Mouse (Mus musculus) granulocyte monocyte progenitor cell, adult 5-6 weeks (primary cell): ENCODE results near the gene Cd44. TPM values are rescaled to one million over a fixed set of nuclear protein-coding genes. Genes with fewer than 3 reads are reported as not detected.

Experiments
- ATAC-seq: replicated peaks from 2 replicates; pipeline ENCODE4 v1.8.0; 2016; ENCODE audit warnings: mild to moderate bottlenecking, moderate TSS enrichment, inconsistent platforms; ENCODE audit not compliant: poor library complexity, severe bottlenecking
- total RNA-seq, 2 experiments: library from RNA; stranded (forward) in 1 of 2; stranded (reverse) in 1 of 2; fragments of 200-712, 200-1000 nt in 1 of 2; fragments of >200 nt in 1 of 2; fragmentation: Nextera tagmentation in 1 of 2; gene quantifications; 2 replicates each; pipeline ENCODE4 v1.2.3; 2014 to 2017

Cd44 gene
- total RNA-seq, 2 experiments from 2014 or later: 130 to 145 TPM

DNA sequence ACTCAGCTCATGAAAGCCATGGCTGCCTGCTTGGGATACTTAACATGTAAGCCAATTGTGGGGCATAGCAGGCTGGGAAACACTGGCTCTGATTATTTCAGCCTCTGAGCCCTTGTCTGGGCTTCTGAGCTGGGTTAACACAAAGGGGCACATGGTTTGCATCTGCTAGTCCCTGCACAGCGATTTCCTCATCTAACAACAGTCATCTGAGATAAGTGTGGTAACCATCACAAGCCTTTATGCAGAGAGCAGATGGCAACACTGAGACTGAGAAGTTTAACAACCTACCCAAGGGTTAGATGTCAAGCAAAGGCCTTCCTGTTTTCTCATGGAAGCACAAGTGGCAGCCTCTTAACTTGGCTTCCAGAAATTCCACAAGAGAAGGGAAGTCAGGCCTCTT is 25.3 kb downstream of the Cd44 start:
- peak; percentile 69 for ATAC-seq

DNA sequence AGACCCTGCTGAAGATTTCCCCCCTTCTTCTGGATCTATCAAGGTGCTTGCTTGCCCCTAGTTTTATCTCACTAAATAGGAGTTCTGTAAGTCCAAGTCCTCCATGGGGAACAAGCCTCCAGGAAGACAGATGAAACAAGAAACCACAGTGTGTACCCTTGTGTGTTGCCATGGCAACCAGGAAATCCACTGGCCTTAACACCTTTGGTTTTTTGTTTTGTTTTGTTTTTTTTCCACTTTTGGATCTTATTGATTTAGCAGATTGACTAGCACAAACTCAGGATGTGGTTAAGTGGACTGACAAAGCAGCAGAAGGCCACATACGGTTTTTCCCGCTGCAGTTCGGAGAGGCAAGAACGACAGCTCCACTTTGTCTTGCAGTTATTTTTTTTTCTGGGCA is 27.6 kb downstream of the Cd44 start:
- ATAC-seq: peak; percentile 8; the same call in 1 of the 2 replicates

DNA sequence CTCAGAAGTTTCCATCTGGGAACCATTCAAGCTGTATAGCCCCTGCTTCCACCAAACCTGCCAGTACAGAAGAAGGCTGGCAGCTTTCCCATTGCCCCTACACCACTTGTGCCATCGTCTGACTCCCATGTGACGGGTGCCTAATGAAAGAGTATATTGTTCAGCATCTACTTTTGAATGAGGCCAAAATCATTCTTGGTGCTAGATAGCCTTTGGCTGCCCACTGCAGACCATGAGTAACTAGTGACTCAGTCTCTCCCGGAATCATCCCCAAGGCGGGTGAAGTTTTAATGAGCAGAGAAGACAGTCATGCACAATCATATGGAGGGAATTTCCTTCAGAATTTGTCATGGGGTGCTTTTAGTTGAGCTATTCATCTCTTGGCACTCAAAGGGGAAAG is 28.3 kb downstream of the Cd44 start:
- ATAC-seq: no peak

DNA sequence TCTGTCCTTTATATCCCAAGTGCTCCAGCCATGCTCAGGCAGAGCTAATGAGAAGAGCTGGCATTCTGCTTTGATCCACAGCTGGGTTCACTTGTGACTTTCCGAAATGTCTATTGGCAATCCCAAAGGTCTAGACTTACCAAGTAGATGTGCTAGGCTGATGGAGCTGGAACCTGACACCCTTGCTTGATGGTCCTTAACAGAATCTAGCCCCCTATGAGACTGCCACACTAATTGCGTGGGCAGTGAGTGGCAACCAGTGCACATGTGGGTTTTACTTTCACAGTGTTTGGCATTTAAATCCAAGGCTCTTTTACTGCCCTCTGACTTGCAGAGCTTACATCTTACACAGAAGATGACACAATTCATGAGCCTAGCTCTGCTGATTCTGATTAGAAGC is 29.0 kb downstream of the Cd44 start:
- ATAC-seq: no peak

DNA sequence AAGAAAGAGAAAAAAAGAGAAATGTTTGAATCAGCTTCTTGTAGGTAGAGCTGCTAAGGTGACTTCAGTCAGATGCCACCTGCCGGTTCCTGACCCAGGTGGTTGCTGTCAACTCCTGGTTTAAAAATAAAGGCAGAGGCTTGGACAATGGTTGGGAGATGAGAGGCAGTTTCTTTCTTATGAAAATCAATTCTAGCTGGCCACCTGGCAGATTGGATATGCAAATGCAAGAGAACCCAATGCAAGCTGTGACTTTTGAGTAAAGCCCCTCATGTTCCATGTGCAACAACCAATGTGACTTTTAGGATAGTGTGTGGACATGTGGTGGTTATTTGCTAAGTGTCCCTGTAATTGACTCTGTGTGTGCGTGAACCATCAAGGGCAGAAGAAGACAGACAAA is 33.0 kb downstream of the Cd44 start:
- no peak for ATAC-seq

DNA sequence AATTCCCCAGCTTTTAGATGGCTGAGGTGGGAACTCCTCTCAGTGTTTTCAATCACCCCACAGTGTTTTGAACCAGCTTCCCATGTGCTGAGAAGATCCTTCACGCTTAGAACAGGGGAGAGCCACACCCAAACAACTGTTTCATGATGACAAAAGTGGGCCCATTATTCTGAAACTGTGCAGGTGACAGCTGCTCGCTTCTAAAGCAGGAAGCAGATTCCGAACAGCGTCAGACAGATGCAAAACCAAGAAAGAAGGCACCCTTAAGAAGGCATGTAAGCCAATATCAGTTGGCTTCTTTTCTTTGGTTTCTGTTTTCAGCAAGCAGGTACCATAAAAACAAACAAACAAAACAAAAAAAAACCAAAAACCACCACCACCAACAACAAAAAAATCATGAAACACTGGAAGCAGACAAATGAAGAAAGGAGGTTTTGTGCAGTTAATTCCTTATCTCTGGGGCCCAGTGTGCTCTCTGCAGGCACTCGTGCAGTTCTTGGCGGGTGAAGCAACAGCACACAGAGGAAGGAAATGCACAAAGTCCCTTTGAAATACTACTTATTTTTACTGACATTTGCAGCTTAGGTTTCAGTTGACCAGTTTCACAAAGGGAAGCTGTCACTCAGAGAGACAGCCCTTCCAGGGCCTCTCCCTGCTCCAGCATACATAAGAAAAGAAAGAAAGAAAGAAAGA is 33.9 kb downstream of the Cd44 start:
- ATAC-seq: peak; percentile 67

DNA sequence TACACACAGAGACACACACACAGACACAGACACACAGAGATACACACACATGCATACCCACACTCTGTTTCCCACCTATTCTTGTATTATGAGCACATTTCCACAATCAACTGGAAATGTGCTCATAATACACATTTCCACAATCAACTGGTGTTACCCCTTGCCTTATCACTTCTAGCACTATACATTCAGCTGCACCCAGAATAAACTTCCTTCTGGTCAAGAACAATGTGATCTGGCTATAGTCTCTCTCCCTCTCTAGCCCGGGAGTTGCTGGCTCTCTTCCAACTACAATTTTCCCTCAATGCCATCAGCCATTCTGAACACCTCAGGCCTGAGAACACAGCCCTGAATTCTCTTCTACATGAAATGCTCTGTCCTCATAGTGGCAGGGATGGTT is 34.9 kb downstream of the Cd44 start:
- ATAC-seq: no peak

DNA sequence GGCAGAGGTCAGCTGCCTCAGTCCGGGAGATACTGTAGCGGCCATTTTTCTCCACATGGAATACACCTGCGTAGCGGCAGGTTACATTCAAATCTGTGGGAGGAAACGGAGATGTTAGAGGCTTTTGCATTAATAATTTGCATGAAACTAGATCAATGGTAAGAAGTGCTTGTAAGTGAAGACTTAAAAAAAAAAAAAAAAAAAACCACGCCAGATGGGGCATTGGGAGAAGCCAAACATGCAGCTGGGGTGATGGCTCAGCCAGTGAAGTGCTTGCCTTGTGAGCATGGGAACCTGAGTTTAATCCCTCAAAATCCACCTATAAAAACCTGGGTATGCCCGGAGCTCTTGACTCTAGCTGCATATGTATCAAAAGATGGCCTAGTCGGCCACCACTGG is 36.1 kb downstream of the Cd44 start:
- no peak for ATAC-seq

DNA sequence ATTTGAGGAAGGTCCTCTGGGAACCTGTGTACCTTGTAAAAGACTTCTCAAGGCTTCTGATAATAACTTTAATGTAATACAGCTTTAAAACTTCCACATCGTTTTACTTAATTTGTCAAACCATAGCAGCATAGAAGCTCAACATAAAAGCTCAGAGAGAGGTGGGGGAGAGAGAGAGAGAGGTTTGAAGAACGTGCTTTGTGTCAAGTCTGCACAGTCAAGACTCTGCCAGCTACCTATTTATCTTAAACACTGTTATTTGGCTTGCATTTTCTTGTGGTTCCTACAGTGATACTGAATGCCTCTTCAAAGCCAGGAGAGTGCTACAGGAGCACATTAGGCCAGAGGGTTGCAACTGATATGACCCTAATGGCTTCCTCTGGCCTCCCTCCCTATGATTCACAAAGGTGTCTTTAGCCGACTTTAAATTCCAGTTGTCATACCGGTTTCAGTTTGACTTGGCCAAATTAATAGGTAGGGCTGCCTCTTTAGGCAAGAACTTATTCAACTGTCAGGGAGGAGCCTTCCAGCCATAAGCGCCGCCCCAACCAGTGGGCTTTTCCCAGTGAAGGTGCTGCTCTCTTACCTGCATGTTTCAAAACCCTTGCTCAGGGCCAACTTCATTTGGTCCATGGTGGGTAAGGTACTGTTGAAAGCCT is 36.6 kb downstream of the Cd44 start:
- ATAC-seq: no peak

DNA sequence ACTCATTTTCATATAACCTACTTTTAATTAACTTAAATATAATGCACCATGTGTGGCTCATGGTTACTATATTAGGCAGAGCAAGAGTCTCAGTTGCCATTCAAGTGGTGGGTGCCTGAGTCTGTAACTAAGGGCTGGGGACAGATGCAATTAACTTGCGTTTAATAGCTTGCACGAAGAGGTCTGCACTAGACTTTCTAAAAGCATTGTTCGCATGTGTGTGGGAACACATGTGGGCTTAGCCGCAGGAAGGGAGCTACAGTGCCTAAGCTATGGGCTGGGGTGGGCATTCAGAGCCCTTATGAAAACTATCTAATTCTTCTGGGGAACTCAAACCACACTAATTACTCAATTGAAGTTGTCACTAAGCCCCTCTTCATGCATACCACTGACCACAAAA is 37.4 kb downstream of the Cd44 start:
- ATAC-seq: peak; percentile 36

DNA sequence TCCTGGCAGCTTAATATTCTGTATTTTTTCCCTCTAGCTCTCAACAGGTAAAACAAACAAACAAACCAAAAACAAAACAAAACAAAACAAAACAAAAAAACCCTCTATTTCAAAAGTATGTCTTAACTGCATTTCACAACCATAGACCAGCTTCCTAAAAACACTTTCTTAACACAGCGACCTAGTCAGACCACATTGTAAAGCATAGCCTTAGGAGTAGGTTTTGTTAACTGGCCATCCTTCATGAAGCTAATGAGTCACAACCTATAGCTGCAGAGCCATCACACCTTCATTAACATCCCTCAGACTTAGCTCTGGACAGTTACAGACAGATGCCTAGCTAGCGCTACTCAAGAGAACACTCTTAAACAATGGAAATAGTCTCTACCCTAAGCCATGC is 37.9 kb downstream of the Cd44 start:
- ATAC-seq: peak; percentile 63

DNA sequence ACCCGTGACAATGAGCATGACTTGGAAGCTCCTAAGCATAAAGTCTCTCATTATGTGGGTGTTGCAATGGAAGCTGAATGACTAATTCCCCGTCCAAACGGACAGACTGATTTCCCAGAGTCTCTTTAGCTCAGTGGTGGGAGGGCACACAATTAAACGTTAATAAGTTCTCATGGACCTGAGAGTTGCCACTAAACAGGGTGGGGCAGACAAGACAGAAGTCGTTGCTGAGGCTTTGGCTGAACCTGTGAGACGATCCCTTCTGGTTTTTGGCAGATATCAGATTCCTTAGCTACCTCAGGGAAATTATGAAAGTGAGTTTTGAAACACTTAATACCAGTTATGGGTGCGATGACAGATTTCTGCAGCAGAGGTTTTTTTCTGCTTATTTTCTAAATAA is 38.8 kb downstream of the Cd44 start:
- ATAC-seq: peak; percentile 52

DNA sequence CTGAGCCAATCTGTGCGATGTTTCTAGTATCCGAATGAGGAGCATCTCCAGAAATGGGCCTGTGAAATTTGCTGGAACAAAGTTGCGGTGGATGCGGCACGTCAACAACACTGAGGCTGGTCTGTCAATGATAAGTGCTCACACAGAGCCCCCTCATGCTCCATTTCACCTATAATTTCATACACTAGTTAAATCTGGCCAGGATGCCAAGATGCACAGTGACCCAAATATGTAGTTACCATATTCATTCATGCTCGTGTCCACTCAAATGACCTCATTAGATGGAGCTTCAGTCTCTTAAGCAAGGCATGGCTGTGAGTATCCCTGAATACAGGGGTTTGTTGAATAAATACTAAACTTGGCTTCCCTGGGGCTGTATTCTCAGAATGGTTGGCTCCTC is 43.2 kb downstream of the Cd44 start:
- ATAC-seq: no peak

DNA sequence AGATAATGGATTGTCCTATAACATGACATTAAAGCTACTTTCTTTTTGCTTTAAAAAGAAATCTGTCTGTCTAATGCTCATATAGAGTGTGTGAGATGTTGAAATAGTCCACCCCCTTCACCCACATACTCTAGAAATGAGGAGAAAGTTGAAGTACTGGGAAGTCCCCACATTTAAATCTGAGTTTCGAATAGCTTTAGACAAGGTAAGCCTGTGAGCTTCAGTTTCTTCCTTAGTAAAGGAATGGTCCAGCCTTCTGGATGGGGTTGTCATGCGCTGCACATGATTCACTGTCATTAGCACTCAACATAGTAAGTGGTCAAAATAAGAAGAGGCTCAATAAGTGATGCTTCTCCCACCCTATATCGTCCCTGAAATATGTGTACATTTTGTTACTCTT is 48.2 kb downstream of the Cd44 start:
- no peak for ATAC-seq

DNA sequence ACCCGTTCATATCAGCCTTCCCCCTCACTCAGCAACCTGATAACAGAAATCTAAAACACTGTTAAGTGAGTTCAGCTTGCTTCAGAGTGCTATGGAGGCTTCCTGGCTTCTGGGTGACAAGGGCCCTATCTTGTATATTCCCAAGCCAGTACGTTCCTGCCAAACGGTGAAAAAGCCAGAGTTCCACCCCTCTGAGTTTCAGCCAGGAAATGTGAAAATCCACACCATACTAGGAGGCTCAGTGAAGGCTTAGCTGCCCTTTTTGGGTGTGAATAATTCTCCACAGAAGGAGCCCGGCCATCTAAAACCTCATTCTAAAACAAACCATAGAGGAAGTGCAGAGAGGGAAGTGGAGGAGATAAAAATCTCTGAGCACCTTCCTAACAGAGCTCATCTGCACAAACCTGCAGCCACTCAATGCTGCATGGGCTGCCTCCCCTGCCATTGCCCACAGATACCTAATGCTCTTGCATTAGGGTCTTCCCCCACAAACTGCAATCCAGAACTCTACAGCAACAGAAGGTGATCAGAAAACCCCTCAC is 49.5 kb downstream of the Cd44 start:
- ATAC-seq: peak; percentile 67

DNA sequence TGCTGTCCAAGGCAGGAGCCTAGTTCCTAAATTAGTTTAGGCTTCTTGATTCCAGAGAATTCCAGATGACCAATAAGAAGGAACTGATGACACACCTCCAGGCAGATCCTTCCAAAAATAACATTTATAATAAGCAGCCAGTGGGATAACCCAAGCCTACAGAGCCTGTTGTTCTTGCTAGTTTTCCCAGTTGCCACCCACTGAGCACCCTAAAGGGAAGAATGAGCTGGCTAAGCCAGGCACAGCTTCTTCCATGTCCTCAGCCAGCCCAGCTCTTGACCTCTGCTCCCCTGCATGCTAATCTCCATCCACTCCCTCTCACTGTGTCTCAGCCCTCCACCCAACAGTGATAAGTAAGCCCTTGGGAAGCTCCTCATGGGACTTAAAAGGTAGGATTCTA is 51.4 kb downstream of the Cd44 start:
- ATAC-seq: no peak

DNA sequence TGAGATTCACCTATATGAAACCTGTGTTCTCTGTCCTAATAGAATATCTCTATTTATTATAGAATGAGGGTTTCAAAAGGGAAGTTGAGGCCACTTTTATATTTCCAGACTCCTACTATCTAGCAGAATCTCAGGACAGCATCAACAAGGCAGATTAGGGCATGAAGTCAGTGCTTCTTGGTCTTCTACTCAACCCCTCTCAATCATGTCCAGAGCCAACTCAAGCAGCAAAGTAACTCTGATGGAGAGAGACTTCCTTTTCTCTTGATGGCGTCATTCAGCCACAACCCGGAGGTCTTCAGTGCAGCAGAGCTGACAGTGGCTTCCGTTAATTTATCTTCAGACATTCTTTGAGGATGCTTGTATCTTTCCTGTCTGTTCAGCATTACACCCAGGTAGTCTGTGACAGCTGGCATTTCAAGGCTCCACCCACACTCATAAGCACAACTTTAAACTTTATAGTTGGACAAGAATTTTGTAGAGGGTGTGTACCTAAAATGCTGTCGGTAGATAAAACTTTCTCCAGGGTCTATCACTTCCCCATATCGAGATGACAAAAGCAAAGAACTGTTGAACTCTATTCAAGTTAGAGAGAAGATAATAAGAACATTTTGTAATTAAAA is 52.5 kb downstream of the Cd44 start:
- peak; percentile 25; the same call in 1 of the 2 replicates for ATAC-seq

DNA sequence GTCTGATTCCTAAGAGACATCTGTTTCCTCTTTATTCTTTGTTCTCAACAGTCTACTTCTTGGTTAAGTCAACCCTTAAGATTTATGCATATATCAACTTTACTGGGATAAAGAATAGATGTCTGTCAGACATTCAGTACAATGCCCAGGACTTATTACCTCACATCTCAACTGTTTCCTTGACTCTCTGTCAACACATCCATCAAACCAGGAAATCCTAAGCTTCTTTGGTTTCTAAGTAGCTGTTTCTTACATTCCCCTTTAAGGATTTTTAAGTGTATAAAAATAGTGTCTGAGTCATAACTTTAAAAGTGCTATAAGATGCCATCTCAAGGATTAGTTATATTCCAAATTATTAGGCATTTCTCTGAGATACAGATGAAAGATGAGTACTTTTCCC is 60.2 kb downstream of the Cd44 start:
- ATAC-seq: no peak

DNA sequence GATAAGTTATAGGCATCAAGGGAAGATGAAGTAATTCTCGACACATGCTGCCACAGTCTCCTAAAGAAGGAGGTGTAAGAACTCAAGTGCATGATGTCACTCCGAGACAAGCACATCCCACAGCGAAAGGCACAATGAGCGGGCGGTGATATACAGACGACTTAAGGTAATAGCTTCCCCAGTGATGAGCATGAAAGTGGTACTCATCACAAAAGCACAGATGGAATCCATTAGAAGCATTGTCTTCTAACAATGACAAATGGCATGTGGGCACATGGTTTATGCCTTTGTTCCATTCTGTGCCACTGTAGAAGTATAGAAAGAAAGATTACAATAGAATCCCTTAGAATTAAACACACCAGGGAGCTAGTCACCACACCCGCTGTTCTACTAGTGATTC is 63.3 kb downstream of the Cd44 start:
- ATAC-seq: no peak

DNA sequence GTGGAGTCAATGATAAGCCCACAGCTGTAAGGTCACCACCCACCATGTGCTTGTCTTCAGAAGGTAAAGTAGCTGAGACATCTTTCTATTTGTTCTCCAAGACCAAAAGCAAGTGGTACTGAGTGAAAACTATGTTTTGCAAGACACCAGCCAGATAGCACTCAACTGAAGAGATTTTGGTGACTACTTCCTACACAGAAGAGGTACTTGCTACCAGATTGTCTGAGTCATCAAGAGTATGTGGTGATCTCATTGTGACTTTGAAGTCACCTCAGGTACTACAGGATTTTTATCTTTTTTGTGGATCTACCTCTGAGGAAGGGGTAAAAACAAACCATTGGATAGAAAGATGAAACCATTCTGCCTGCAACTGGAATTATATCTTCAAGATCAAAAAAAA is 69.9 kb downstream of the Cd44 start:
- no peak for ATAC-seq

DNA sequence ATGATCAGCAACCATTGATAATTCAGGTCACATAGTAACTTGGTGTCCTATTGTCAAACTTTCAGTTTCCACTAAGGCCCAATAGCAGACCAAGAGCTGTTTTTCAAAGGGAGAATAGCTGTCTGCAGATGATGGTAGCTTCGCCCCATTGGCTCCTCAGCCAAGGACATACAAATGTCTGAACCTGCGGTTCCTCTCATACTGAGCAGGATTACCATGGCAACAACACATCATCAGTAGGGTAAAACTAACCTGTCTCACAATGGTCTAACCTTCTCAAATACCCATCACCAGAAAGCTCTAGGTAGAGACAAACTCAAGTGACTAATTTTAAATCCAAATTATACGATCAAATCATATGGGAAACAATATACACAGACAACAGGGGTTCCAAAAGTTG is 72.3 kb downstream of the Cd44 start:
- ATAC-seq: peak; percentile 88

DNA sequence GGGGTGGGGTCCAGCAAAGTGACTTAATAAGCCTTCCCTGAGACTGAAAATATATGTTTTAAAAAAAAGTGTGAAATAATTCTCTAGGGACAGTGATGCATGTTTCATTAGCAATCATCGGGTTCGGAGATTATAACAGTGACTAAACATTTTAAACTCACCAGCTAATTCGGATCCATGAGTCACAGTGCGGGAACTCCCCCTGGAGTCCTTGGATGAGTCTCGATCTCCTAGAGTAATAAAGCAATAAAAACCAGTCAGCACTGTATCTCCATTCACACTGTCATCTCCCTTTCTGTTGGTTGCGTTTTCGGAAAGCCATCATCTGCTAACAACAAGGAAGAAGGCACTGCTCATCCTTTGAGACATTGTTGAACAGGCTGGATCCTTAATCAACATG is 73.1 kb downstream of the Cd44 start:
- no peak for ATAC-seq
